Mouse (Mus musculus) heart, embryonic 16.5 days (tissue): ENCODE data around the gene Gpatch8. TPM values are rescaled to one million over a fixed set of nuclear protein-coding genes. Genes with fewer than 3 reads are reported as not detected.
A peak's percentile ranks its signal among the peaks of the same experiment; 100 is the strongest.
"Not testable (repeated sequence)": the region's sequence is repeated elsewhere in the genome, so short reads cannot be mapped to it uniquely, and the experiment has no call there.

Experiments used
- ATAC-seq: fragments of 200-750 bp; cut with Nextera tagmentation; replicated peaks from 2 replicates; pipeline ENCODE4 v1.8.0; 2017; ENCODE audit warnings: moderate number of reproducible peaks; ENCODE audit not compliant: insufficient read depth, low FRiP score; ENCODE audit errors: extremely low read depth
- H3K27ac ChIP-seq: fragments of 300-500 bp; sonication (generic); 2 replicates; pipeline ENCODE4 v1.5.1; 2014; ENCODE audit warnings: mild to moderate bottlenecking, low read length, control low read depth, moderate library complexity
- H3K27me3 ChIP-seq: fragments of 300-500 bp; sonication (generic); 2 replicates; pipeline ENCODE4 v1.6.1; 2014; ENCODE audit warnings: low read length, mixed read lengths; ENCODE audit not compliant: control insufficient read depth, insufficient read depth
- H3K36me3 ChIP-seq: fragments of 300-500 bp; sonication (generic); 2 replicates; pipeline ENCODE4 v1.6.1; 2014; ENCODE audit not compliant: control insufficient read depth, insufficient read depth
- H3K4me1 ChIP-seq: fragments of 300-500 bp; sonication (generic); 2 replicates; pipeline ENCODE4 v1.6.1; 2014; ENCODE audit warnings: low read length, mixed read lengths; ENCODE audit not compliant: control insufficient read depth, insufficient read depth
- H3K4me2 ChIP-seq: fragments of 300-500 bp; sonication (generic); 2 replicates; pipeline ENCODE4 v1.6.1; 2014; ENCODE audit warnings: low read depth, mild to moderate bottlenecking, control low read depth, low read length
- H3K4me3 ChIP-seq: fragments of 300-500 bp; sonication (generic); 2 replicates; pipeline ENCODE4 v1.5.1; 2014; ENCODE audit warnings: mild to moderate bottlenecking, control low read depth, low read length
- H3K9ac ChIP-seq: fragments of 300-500 bp; sonication (generic); 2 replicates; pipeline ENCODE4 v1.6.1; 2014; ENCODE audit warnings: low read length, control low read depth
- H3K9me3 ChIP-seq: fragments of 300-500 bp; sonication (generic); replicated peaks from 2 replicates; pipeline ENCODE4 v1.6.1; 2016; ENCODE audit warnings: low read length; ENCODE audit not compliant: control insufficient read depth
- WGBS: fragments of 180-500 bp; shearing (Covaris S2); extraction: QIAGEN DNeasy Blood & Tissue Kit; methylation state at CpG from one replicate; pipeline ENCODE4 v1.1.7; 2014; 5-methylcytosine and 5-hydroxymethylcytosine counted together
- polyA plus RNA-seq: library from polyadenylated mRNA; unstranded; fragments of >200 nt; fragmentation: Nextera tagmentation; extraction: Ambion mirVana; gene quantifications from 2 replicates; pipeline ENCODE4 v1.2.1, GENCODE M21; 2015

The Gpatch8 gene
- polyA plus RNA-seq, 1 experiment from 2014 or later: 39.2 TPM

- H3K36me3 ChIP-seq, H3K9me3 ChIP-seq, H3K9ac ChIP-seq, H3K27me3 ChIP-seq, H3K4me3 ChIP-seq, ATAC-seq, H3K4me1 ChIP-seq: not testable (repeated sequence)
- Histone ChIP-seq H3K27ac (peak overlapping the region; percentile 20; the same call in 1 of the 2 replicates), H3K4me2 (peak overlapping the region; percentile 42)
- WGBS: 39% methylated on average over 14 of the region's 14 CpGs
Observed at GRCm38 (mm10) chr11:102564952-102565671, 8.9 kb upstream of the Gpatch8 start.

GRCm38 (mm10) chr11:102558704-102559103 lies 2.5 kb upstream of the Gpatch8 start:
- Histone ChIP-seq H3K9me3 (no peaks in the 10 kb centered on the region), H3K4me2 (no peak overlapping the region), H3K9ac (no peak overlapping the region), H3K36me3 (no peaks in the 10 kb centered on the region), H3K27me3 (no peaks in the 10 kb centered on the region), H3K27ac (no peak overlapping the region), H3K4me3 (no peak overlapping the region), H3K4me1 (peaks cover 13% of the 10 kb centered on the region)
- WGBS: 89% methylated on average over 4 of the region's 5 CpGs
- no peak for ATAC-seq

- Histone ChIP-seq H3K27me3 (no peaks in the 10 kb centered on the region), H3K4me2 (no peak overlapping the region), H3K9me3 (no peaks in the 10 kb centered on the region), H3K27ac (no peak overlapping the region), H3K36me3 (no peaks in the 10 kb centered on the region), H3K4me1 (peaks cover 15% of the 10 kb centered on the region), H3K9ac (no peak overlapping the region), H3K4me3 (no peak overlapping the region)
- WGBS: 79% methylated on average over 1 of the region's 1 CpGs
- ATAC-seq: no peak
Observed at GRCm38 (mm10) chr11:102557386-102557785, 1.2 kb upstream of the Gpatch8 start.

- Histone ChIP-seq H3K27ac (peak overlapping the region; percentile 77; the same call in 1 of the 2 replicates), H3K36me3 (no peaks in the 10 kb centered on the region), H3K4me1 (peaks cover 15% of the 10 kb centered on the region), H3K9me3 (no peaks in the 10 kb centered on the region), H3K4me3 (peak overlapping the region; percentile 95), H3K4me2 (peak overlapping the region; percentile 61), H3K27me3 (no peaks in the 10 kb centered on the region), H3K9ac (peak overlapping the region; percentile 65; the same call in 1 of the 2 replicates)
- ATAC-seq: no peak
- WGBS: 13% methylated on average over 3 of the region's 3 CpGs
Observed at GRCm38 (mm10) chr11:102556716-102557074, 503 bp upstream of the Gpatch8 start.

- peak overlapping the region; percentile 95 for H3K27ac ChIP-seq
- WGBS: under 1% methylated on average over 39 of the region's 39 CpGs
- peak; percentile 33 for ATAC-seq
- H3K9ac ChIP-seq: peak overlapping the region; percentile 98
- peak overlapping the region; percentile 95 for H3K4me3 ChIP-seq
- H3K9me3 ChIP-seq: no peaks in the 10 kb centered on the region
- H3K4me1 ChIP-seq: peaks cover 15% of the 10 kb centered on the region
- no peaks in the 10 kb centered on the region for H3K36me3 ChIP-seq
- H3K27me3 ChIP-seq: no peaks in the 10 kb centered on the region
- H3K4me2 ChIP-seq: peak overlapping the region; percentile 88
Observed at GRCm38 (mm10) chr11:102555400-102556030, 677 bp downstream of the Gpatch8 start.

- Histone ChIP-seq H3K4me1 (peaks cover 15% of the 10 kb centered on the region), H3K9ac (no peak overlapping the region), H3K36me3 (no peaks in the 10 kb centered on the region), H3K27ac (no peak overlapping the region), H3K4me3 (no peak overlapping the region), H3K9me3 (no peaks in the 10 kb centered on the region), H3K4me2 (no peak overlapping the region), H3K27me3 (no peaks in the 10 kb centered on the region)
- WGBS: 88% methylated on average over 3 of the region's 3 CpGs
- no peak for ATAC-seq
Observed at GRCm38 (mm10) chr11:102552051-102552450, 4.1 kb downstream of the Gpatch8 start.

GRCm38 (mm10) chr11:102551176-102551575 lies 5.0 kb downstream of the Gpatch8 start:
- H3K4me1 ChIP-seq: peaks cover 15% of the 10 kb centered on the region
- H3K27ac ChIP-seq: no peak overlapping the region
- no peaks in the 10 kb centered on the region for H3K27me3 ChIP-seq
- no peaks in the 10 kb centered on the region for H3K36me3 ChIP-seq
- no peaks in the 10 kb centered on the region for H3K9me3 ChIP-seq
- no peak overlapping the region for H3K4me2 ChIP-seq
- no peak overlapping the region for H3K9ac ChIP-seq
- ATAC-seq: no peak
- no peak overlapping the region for H3K4me3 ChIP-seq

- Histone ChIP-seq H3K4me2 (no peak overlapping the region), H3K27me3 (no peaks in the 10 kb centered on the region)
Observed at GRCm38 (mm10) chr11:102541471-102541870, 14.7 kb downstream of the Gpatch8 start.

GRCm38 (mm10) chr11:102540286-102540685 lies 15.9 kb downstream of the Gpatch8 start:
- not testable (repeated sequence) for H3K27ac ChIP-seq, H3K4me1 ChIP-seq, H3K9me3 ChIP-seq, H3K4me2 ChIP-seq, ATAC-seq, H3K36me3 ChIP-seq, H3K27me3 ChIP-seq, H3K9ac ChIP-seq, H3K4me3 ChIP-seq

More at GRCm38 (mm10) chr11:102541471-102541870, 14.7 kb downstream of the Gpatch8 start:
- Histone ChIP-seq H3K4me3 (no peak overlapping the region), H3K4me1 (no peaks in the 10 kb centered on the region), H3K9ac (no peak overlapping the region), H3K36me3 (peaks cover 3% of the 10 kb centered on the region; the same call in 1 of the 2 replicates), H3K27ac (no peak overlapping the region), H3K9me3 (no peaks in the 10 kb centered on the region)
- ATAC-seq: no peak
- 88% methylated on average over 5 of the region's 5 CpGs for WGBS
